Mouse (Mus musculus) granulocyte monocyte progenitor cell, adult 5-6 weeks (primary cell): ENCODE measurements around the gene Wdr25. TPM values are rescaled to one million over a fixed set of nuclear protein-coding genes. Genes with fewer than 3 reads are reported as not detected.

ENCODE experiments used
- ATAC-seq: replicated peaks from 2 replicates; pipeline ENCODE4 v1.8.0; 2016; ENCODE audit warnings: mild to moderate bottlenecking, moderate TSS enrichment, inconsistent platforms; ENCODE audit not compliant: poor library complexity, severe bottlenecking
- total RNA-seq, 2 experiments: library from RNA; stranded (forward) in 1 of 2; stranded (reverse) in 1 of 2; fragments of 200-712, 200-1000 nt in 1 of 2; fragments of >200 nt in 1 of 2; fragmentation: Nextera tagmentation in 1 of 2; gene quantifications; 2 replicates each; pipeline ENCODE4 v1.2.3; 2014 to 2017

Gene Wdr25
- total RNA-seq, 2 experiments from 2014 or later = 3.4 to 16.6 TPM

GRCm38 (mm10) chr12:108931341-108932053 lies 38.1 kb downstream of the Wdr25 start:
- ATAC-seq = peak; percentile 57

- no peak for ATAC-seq
These were observed 38.7 kb downstream of the Wdr25 start for GRCm38 (mm10) chr12:108932113-108932512.

DNA sequence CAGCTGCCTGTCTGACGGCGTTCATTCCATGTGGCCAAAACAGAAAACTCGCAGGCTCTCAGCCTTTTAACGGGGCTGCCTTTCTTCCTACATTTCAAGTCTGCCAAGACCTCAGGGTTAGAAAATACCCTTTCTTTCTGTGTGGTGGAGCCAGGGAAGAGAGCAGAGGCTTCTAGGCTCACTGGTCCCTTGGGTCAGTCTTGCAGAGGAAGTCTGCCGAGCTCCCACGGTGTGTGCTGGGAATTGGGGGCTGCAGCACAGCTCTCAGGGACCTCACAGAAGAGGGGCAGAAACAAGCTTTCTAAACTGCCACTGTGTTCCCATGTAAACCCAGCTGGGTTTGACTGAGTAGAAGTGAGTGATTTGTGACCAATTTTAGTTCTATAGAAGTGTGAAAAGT lies 40.8 kb downstream of the Wdr25 start:
- ATAC-seq = no peak

DNA sequence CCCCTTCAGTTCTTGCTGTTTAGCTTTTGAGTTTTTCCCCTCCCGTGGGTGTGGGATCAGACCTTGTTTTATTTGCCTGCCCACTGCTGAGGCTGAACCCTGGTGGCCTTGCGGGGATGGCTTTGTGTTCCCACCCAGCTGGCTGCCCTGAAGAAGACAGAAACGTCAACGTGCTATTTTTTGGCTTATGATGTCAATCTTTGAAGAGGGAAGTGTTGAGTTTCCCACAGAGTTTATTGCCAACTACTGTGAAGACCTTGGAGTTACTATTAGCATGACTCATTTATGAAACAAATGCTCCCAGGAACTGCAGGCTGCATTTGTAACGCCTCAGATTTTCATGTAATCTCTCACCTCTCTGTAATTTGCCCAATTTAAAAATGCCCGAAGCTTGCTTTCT lies 43.4 kb downstream of the Wdr25 start:
- peak; percentile 54 for ATAC-seq

- ATAC-seq = peak; percentile 93
These were observed 44.1 kb downstream of the Wdr25 start for GRCm38 (mm10) chr12:108937506-108937905.

DNA sequence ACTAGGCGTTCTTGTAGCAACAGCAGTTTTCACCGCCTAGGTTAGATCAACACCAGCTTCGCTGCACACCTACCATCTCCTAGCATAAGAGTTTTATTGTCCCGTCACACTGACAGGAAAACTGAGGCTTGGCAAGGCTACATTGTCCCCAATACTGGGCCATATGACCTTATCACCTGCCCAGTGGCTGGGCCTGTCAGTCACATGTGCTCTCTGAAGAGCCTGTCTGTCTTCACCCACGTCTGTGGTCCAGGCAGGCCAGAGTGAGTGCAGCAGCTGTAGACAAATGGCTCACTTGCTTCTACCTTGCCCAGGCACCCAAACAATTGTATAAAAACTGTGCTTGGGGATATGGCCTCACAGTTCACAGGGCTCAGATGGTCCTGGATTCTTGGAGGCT lies 45.4 kb downstream of the Wdr25 start:
- ATAC-seq = no peak

DNA sequence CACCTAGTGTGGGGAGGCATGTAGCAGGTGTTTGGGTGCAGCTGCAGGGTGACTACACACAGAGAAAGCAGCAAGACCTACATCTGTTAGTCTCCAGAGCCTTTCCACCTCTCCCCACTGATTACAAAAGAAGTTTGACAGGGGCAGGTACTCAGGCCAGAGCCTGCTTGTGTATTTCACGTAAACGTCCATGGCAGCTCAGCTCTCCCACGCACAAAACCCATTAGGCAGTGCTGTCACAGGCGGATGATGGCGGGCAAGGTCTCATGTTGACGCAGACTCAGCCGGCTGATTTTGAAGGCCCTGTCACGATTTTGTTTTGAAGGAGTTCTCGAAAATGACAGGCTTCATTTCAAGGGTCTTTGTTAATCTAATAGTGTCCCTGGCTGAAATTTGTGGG lies 45.9 kb downstream of the Wdr25 start:
- ATAC-seq = no peak

DNA sequence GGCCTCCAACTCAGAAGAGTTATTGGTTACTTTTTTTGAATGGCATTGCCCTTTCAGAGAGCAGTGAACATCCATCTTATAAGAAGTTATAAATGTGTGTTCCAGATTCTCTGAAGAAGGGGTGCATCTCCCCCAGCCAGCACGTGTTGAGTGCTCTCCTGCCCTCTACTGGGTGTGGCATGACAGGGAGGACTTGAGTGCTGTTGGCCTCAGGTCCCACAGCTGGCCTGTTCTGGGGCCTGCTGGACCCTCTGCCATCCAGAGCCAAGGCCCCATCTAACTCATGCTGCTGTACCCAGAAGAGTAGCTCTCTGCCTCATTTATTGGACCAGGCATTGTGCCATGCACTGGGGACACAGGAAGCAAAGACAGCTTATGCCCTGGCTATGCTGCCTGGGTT lies 46.8 kb downstream of the Wdr25 start:
- no peak for ATAC-seq

GRCm38 (mm10) chr12:108941282-108941681 lies 47.9 kb downstream of the Wdr25 start:
- no peak for ATAC-seq

DNA sequence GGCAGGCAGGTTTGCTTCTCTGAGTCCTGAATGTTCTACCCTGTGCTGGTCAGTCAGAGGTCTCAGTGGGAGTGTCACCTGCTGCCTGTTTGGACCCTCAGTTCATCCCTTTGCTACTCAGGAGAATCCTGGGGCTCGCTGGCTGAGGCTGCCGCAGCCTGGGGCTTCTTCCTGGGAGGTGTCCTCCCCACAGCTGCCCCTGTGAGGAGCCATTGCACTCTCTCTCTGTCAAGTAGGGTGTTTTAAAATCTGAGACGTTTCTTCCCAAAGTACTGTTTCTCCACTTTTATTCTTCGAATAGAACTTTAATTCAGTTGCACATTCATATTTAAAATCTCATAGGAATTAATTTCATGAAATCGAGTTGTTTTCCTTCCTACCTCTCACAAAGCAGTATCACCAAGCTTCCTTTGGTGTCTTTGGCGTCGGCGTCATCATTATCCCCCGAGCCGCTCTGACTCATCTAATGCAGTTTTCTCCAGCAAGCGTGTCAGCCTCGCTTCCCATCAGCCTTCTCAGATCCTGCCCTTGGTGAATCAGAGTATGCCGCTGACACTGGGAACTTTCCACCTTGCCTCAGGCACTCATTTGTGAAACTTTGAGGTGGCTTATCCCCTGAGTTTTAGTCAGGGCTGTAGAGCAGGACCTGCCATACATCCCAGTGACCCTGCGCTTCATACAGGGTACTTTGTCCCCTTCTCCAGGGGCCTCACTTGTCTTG lies 48.9 kb downstream of the Wdr25 start:
- no peak for ATAC-seq

DNA sequence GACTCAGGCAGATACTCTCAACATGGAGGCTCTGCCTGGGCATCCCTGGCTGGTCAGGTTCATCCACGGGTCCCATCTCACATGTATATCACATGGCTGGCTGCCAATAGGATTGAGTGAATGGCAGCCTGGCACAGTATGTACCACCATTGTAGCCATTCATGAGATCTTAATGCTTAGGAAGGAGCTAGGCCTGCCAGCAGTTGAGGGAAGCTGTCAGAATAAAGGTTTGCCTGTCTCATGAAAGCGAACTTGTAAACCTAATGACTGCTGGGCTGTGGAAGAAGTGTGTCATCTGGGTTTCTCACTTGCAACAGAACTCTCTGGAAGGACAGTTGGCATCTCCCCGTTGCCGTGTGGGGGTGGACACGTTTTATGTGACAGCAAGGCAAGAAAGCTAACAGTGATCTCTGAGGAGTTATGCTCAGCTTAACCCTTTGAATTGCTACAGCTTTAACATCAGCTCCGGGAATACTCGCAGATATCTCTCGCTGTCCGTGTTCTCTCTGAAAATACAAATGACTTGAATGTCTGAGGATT lies 59.6 kb downstream of the Wdr25 start:
- no peak for ATAC-seq

DNA sequence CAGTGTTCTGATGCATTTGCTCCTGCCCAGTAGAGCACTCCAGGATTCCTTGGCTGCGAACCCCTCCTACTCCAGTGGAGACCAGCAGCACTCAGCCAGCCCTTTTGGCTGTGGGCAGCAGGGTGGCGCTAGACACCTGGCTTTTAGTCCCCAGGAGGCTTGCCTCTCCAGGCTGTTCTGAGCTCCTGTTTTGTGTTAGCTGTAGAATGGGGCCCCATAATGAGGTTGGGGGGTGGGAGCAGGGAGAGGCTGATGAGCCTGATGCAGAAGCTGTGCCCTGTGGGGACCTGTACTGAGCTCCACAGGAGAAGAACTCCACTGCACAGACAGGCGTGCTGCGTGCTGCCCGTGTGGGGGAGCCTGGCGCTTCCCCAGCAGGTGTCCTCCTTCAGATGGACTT lies 60.4 kb downstream of the Wdr25 start:
- ATAC-seq = no peak

DNA sequence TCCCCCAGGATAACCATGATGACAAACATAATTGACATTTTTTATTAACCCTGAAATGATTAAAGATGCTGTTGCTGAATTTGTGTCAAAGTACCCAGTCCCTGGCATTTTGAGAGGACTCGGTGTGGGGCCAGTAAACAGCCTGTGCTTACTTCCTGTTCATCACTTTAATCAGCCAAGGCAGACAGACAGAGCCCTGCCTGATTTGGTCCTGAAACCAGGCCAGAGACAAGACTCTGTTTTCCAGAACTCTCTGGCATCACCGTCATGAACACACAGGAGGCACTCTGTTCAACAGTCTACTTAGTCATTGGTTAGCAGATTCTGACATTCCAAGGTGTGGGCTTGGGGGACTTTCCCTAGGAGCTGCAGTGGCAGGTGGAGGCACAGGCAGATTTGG lies 61.0 kb downstream of the Wdr25 start:
- ATAC-seq = no peak

DNA sequence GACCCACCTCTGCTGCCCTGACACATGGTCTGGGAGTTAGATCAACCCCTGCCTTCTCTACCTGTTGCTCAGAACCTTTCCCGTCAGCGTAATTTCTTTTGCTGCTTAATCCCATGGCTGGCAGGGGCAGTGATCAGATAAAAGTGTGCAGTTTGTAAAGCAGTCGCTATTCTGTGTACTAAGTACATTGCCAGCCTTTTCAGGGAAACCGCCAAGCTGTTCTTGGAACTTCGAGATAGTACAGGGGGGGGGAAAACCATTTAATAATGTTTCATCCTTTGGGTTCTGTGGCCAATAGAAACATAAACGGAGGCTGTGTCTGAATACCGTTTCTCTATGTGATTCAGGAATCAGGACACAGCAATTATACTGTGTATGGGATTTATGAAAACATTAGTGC lies 65.1 kb downstream of the Wdr25 start:
- no peak for ATAC-seq

DNA sequence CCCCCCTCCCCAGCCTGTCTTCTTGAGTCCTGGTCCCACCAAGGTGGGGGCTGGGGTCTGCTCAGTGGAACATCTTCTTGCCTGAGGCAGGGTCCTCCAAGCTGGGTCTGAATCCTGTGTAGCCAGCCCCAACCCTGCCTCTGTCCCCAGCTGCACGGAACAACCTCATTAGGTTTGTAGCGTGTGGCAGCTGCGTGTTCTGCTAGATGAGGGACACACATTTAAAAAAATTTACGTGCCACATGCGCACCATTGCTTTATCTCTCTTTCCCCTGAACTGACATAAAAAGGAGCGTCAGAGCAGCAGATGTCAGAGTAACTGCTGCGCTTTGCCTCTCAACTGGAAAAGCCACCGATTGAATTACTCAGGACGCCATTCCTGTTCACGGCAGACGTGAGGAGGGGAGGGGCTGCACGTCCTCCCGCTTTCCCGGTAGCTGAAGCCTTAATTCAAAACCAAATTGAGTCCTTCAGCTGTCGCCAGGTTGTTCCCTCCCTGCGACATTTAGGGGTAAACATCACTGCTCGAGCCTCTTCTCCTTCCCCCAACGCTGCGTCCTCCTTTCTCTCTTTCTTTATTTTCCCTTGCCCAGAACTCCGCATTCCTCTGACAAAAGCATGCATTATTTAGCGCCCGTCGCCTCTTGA lies 65.7 kb downstream of the Wdr25 start:
- no peak for ATAC-seq

DNA sequence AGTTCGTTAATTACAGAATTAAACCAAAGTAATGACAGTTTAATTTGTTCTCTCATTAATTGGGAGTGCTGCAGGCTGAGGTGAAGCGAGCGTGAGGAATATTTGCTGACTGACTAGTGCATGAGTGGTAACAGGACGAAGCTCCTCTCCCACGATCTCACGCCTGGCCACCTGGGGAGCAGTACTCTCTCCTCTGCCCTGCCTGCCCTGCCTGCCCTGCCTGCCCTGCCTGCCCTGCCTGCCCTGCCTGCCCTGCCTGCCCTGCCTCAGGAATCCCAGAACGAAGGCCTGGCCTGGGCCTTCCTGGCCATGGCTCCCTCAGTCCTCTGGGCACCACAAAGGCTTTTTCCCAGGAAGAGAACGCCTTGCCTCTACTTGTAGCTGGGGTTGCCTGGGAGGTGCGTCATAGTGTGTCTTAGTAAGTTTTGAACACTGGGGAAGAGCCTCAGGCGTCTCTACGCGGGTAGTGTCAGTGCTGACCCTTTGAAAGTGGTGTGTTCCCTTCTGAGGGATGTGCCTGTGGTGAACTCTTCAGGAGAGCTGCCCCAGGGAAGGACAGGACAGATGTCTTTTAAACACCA lies 66.3 kb downstream of the Wdr25 start:
- ATAC-seq = no peak; the same call in 1 of the 2 replicates

- no peak for ATAC-seq
These were observed 66.8 kb downstream of the Wdr25 start for GRCm38 (mm10) chr12:108960225-108960624.

GRCm38 (mm10) chr12:108967631-108968030 lies 74.2 kb downstream of the Wdr25 start:
- ATAC-seq = no peak

DNA sequence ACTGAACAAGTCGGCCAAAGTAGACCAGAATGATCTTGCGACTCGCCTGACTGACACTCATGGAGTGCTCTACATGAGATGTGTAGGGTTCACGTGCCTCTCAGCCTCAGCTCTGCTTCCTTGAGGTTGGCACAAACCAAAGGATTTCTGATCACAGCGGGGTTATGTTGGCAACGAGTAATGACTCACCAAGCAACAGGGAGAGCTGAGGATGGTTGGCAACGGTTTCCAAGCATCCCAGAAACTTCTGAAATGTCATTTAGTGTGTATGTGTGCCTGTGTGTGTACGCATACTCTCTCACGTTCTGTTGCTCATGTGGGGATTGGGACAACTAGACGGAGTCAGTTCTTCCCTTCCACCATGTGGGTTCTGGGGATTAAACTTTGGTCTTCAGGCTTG lies 74.6 kb downstream of the Wdr25 start:
- no peak for ATAC-seq

DNA sequence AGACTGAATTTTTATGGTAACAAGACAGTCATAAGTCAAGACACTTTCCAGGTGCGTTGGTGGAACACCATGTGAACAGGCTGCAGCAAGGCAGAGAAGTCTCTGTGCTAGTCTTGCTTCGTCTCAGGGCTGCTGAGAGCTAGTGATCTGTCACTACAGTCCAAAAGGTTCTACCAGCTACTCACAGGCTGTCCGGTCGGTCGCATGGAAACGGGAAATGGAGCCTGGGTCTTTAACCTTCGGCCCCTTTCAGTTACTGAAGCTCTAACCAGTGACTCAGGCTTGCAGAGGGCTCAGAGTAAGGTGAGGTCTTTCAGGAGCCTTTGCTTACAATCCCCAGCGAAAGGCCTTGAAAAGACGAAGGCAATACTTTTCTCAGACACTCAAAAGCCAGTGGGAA lies 78.0 kb downstream of the Wdr25 start:
- no peak for ATAC-seq

DNA sequence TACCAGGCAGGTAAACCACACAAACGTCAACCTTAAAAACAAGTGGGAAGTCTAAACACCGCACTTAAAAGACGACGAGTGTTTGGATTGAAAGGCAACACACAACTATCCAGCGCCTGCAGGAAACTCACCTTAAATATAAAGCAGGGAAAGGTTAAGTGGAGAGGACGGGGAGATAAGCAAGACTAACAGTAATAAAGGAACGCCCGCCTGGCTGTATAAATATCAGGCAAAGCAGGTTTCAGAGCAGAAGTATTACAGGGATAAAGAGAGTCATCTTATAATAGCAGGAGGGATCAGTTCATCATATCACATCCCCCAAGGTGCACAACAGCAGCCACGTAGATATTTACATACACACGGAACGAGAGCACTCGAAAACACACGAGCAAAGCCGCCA lies 78.8 kb downstream of the Wdr25 start:
- ATAC-seq = no peak
